In the genomic region with DNA sequence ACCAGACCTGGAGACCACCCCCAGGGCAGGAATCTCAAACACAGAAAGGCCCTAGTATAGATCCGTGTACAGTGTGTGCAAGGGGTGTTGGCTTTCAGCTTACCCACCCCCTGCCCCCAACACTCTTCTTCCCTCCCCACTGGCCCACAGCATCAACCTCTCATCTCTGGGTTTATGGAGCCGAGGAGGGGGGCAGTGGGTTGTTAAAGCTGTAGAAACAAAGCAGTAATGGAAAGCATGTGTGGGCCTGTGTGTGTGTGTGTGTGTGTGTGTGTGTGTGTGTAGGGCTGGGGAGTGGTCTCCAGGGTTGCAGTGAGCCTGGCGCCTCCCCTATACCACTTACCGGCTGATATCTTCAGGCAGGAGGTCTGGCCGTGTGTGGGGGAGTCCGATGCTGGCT, we compare ENCODE assay signal across 10 mouse cellular contexts. TPM values are rescaled to one million over a fixed set of nuclear protein-coding genes. Genes with fewer than 3 reads are reported as not detected.
A peak's percentile ranks its signal among the peaks of the same experiment; 100 is the strongest.
DNase-seq lines count a peak whose midpoint lies in the region; ATAC-seq lines count a peak whose summit lies in the region.
"Had no signal": no experiment of that assay in that cellular context is flagged by ENCODE, and none has a peak within 500 bp of the region (broad histone marks: within the 10 kb centered on the region; RNA-seq: fewer than 3 reads in every experiment).

No protein-coding gene starts in this region.

- no peaks in the 10 kb centered on the region for H3K27me3 ChIP-seq in kidney, embryonic 16.5 days (ENCODE audit: insufficient read depth, low read length)
- H3K27me3 ChIP-seq in embryonic facial prominence, embryonic 15.5 days = no peaks in the 10 kb centered on the region
- H3K27me3 ChIP-seq in neural tube, embryonic 12.5 days (replicated peaks) = no peaks in the 10 kb centered on the region
- H3K27me3 ChIP-seq: heart, embryonic 15.5 days had no signal

- peak; percentile 58; the same call in 1 of the 2 replicates for ATAC-seq in kidney, embryonic 16.5 days (ENCODE audit: low FRiP score, low TSS enrichment)
- ATAC-seq in embryonic facial prominence, embryonic 15.5 days (ENCODE audit: insufficient number of reproducible peaks, low FRiP score, low TSS enrichment, low read depth) = peak; percentile 74
- no peak for ATAC-seq in neural tube, embryonic 12.5 days (ENCODE audit: low FRiP score, low read depth)
- no peak for ATAC-seq in activated CD4-positive, CD25-positive, alpha-beta regulatory T cell, adult 4 months
- ATAC-seq: liver, postnatal 0 days had no signal

- DNase-seq in kidney, postnatal 36 days = no peak
- DNase-seq in embryo, embryonic 11.5 days (ENCODE audit: low read depth, low spot score) = peak; percentile 66
- DNase-seq in cerebellum, adult 9-10 months = no peak
- DNase-seq: kidney, adult 11 months; liver, postnatal 0 days had no signal

- H3K27ac ChIP-seq in kidney, embryonic 16.5 days (ENCODE audit: low read length) = no peak overlapping the region
- peak overlapping the region; percentile 74 for H3K27ac ChIP-seq in embryonic facial prominence, embryonic 15.5 days (replicated peaks)
- H3K27ac ChIP-seq in neural tube, embryonic 12.5 days = no peak overlapping the region; the same call in 1 of the 2 replicates
- H3K27ac ChIP-seq: heart, embryonic 15.5 days had no signal

- no peaks in the 10 kb centered on the region for H3K9me3 ChIP-seq in kidney, embryonic 16.5 days (ENCODE audit: low read length)
- no peaks in the 10 kb centered on the region for H3K9me3 ChIP-seq in embryonic facial prominence, embryonic 15.5 days (replicated peaks)
- no peaks in the 10 kb centered on the region for H3K9me3 ChIP-seq in neural tube, embryonic 12.5 days
- H3K9me3 ChIP-seq: heart, embryonic 15.5 days had no signal

- no peak overlapping the region for H3K9ac ChIP-seq in kidney, embryonic 16.5 days (replicated peaks; ENCODE audit: low read length)
- no peak overlapping the region for H3K9ac ChIP-seq in embryonic facial prominence, embryonic 15.5 days
- no peak overlapping the region for H3K9ac ChIP-seq in neural tube, embryonic 12.5 days
- H3K9ac ChIP-seq: heart, embryonic 15.5 days; liver, postnatal 0 days had no signal

- no peak overlapping the region for H3K4me3 ChIP-seq in kidney, embryonic 16.5 days (ENCODE audit: low read length)
- no peak overlapping the region for H3K4me3 ChIP-seq in embryonic facial prominence, embryonic 15.5 days (replicated peaks)
- no peak overlapping the region for H3K4me3 ChIP-seq in neural tube, embryonic 12.5 days
- H3K4me3 ChIP-seq: heart, embryonic 15.5 days had no signal

- 7% methylated on average over 6 of the region's 6 CpGs for WGBS in kidney, embryonic 16.5 days
- WGBS in embryonic facial prominence, embryonic 15.5 days = 8% methylated on average over 6 of the region's 6 CpGs
- WGBS in neural tube, embryonic 12.5 days = 2% methylated on average over 6 of the region's 6 CpGs

- H3K36me3 ChIP-seq in kidney, embryonic 16.5 days (ENCODE audit: insufficient read depth, low read length) = no peaks in the 10 kb centered on the region
- no peaks in the 10 kb centered on the region for H3K36me3 ChIP-seq in embryonic facial prominence, embryonic 15.5 days
- no peaks in the 10 kb centered on the region for H3K36me3 ChIP-seq in neural tube, embryonic 12.5 days
- H3K36me3 ChIP-seq: heart, embryonic 15.5 days had no signal

- peaks cover 14% of the 10 kb centered on the region for H3K4me1 ChIP-seq in kidney, embryonic 16.5 days (ENCODE audit: insufficient read depth, low read length)
- H3K4me1 ChIP-seq in embryonic facial prominence, embryonic 15.5 days = peaks cover 36% of the 10 kb centered on the region
- H3K4me1 ChIP-seq in neural tube, embryonic 12.5 days = peaks cover 20% of the 10 kb centered on the region
- H3K4me1 ChIP-seq: heart, embryonic 15.5 days had no signal

- H3K4me2 ChIP-seq in kidney, embryonic 16.5 days (replicated peaks; ENCODE audit: low read depth, low read length) = no peak overlapping the region
- H3K4me2 ChIP-seq in embryonic facial prominence, embryonic 15.5 days (replicated peaks) = no peak overlapping the region
- H3K4me2 ChIP-seq in neural tube, embryonic 12.5 days (replicated peaks) = 0 out of 2 replicates have a peak overlapping the region, but pooled peaks have one; percentile 9
- H3K4me2 ChIP-seq: heart, embryonic 15.5 days had no signal

RNA-seq across cellular contexts. Expression of gene Tns4, which starts 17.2 kb away (rescaled TPM):
- polyA plus RNA-seq in kidney, embryonic 16.5 days (2015; fragmentation: Nextera tagmentation; extraction: Ambion mirVana) = 0.17 and 0.22 TPM in 2 replicates
- polyA plus RNA-seq in embryonic facial prominence, embryonic 15.5 days (2015; fragmentation: Nextera tagmentation; extraction: Ambion mirVana) = 2.7 and 2.8 TPM in 2 replicates
- polyA plus RNA-seq in neural tube, embryonic 12.5 days (2016; fragmentation: Nextera tagmentation; extraction: Ambion mirVana) = 0.22 and 0.41 TPM in 2 replicates
- not detected for polyA plus RNA-seq in activated CD4-positive, CD25-positive, alpha-beta regulatory T cell, adult 4 months (2017; shearing (Covaris generic))

RNA-seq across cellular contexts. Expression of gene Igfbp4, which starts 30.8 kb away (rescaled TPM):
- polyA plus RNA-seq in kidney, embryonic 16.5 days (2015; fragmentation: Nextera tagmentation; extraction: Ambion mirVana) = 771 and 832 TPM in 2 replicates
- polyA plus RNA-seq in embryonic facial prominence, embryonic 15.5 days (2015; fragmentation: Nextera tagmentation; extraction: Ambion mirVana) = 1,352 and 1,417 TPM in 2 replicates
- polyA plus RNA-seq in neural tube, embryonic 12.5 days (2016; fragmentation: Nextera tagmentation; extraction: Ambion mirVana) = 327 and 330 TPM in 2 replicates
- 10 to 100 TPM; 33.7 to 43.6 TPM for polyA plus RNA-seq in activated CD4-positive, CD25-positive, alpha-beta regulatory T cell, adult 4 months (2017; shearing (Covaris generic))

RNA-seq across cellular contexts. Expression of gene Top2a, which starts 47.9 kb away (rescaled TPM):
- polyA plus RNA-seq in kidney, embryonic 16.5 days (2015; fragmentation: Nextera tagmentation; extraction: Ambion mirVana) = 213 and 252 TPM in 2 replicates
- 162 and 168 TPM in 2 replicates for polyA plus RNA-seq in embryonic facial prominence, embryonic 15.5 days (2015; fragmentation: Nextera tagmentation; extraction: Ambion mirVana)
- 190 and 194 TPM in 2 replicates for polyA plus RNA-seq in neural tube, embryonic 12.5 days (2016; fragmentation: Nextera tagmentation; extraction: Ambion mirVana)
- polyA plus RNA-seq in activated CD4-positive, CD25-positive, alpha-beta regulatory T cell, adult 4 months (2017; shearing (Covaris generic)) = 100 to 1,000 TPM; 118 to 121 TPM

Comparison
In these comparisons a context has a peak if more than half of its experiments do, and no peak if none do; other contexts are left out.
1. ATAC-seq: peak in kidney, embryonic 16.5 days (single experiment) and embryonic facial prominence, embryonic 15.5 days (single experiment); none in neural tube, embryonic 12.5 days (single experiment) and activated CD4-positive, CD25-positive, alpha-beta regulatory T cell, adult 4 months (single experiment).